Comparison of ENCODE assay signal across 10 mouse cellular contexts in the genomic region with DNA sequence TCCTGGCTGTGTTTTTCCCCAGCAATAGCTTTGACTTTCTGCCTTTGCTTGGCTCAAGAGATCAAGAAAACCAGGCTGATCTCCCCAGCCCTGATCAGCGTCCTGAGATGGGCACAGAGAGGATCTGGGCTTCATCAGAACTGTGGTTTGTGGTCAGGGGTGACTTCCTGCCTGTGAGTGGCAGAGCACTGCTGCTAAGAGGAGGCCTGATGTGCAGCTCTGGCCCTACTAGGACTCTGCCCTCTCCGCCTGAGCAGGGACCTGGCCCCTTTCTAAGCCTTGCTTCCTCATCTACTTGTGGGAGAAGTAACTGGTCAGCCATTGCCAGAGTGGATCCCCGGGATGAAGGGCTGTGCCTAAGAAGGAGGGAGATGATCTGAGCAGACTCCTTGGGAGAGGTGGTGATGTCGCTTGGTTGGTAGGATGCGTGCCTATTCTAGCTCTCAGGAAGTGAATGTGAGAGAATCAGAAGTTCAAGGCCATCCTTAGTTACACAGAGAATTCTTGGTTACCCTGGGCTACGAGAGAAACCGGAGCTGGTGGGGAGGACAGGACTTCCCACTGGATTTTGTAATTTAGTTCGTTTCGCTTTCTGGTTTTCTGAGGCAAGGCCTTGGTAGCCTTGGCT. TPM values are rescaled to one million over a fixed set of nuclear protein-coding genes. Genes with fewer than 3 reads are reported as not detected.
DNase-seq lines count a peak whose midpoint lies in the region; ATAC-seq lines count a peak whose summit lies in the region.
"Had no signal": no experiment of that assay in that cellular context is flagged by ENCODE, and none has a peak within 500 bp of the region (broad histone marks: within the 10 kb centered on the region; RNA-seq: fewer than 3 reads in every experiment).

No protein-coding gene starts in this region.

- intact Hi-C loops in heart, postnatal 10 days (cut with DNase I) = no loop called here
- intact Hi-C loops in left cerebral cortex, postnatal 25 days (cut with DNase I) = no loop called here

- DNase-seq in heart, adult 11 months = peak; percentile 94
- DNase-seq in heart, postnatal 10 days = no peak
- DNase-seq in T-cell, adult 2 months (ENCODE audit: low spot score) = peak; percentile 78
- peak; percentile 48 for DNase-seq in thymus, postnatal 0 days (ENCODE audit: low spot score)
- no peak for DNase-seq in left cerebral cortex, postnatal 25 days (ENCODE audit: low spot score in 2 of 2)
- no peak for DNase-seq in cerebellum, adult 8-10 months
- DNase-seq in gastrocnemius, postnatal 25 days = no peak
- DNase-seq: cerebellum, adult 9-10 months; kidney, postnatal 10 days had no signal

- peak; percentile 99 for ATAC-seq in megakaryocyte, adult 5-6 weeks (ENCODE audit: poor library complexity, severe bottlenecking)

RNA-seq across cellular contexts. Expression of a gene that starts 17.7 kb away (rescaled TPM):
- total RNA-seq in heart, postnatal 10 days (2021) = 10 to 100 TPM; 60.5 to 70.1 TPM
- 4.2 and 4.5 TPM in 2 replicates for total RNA-seq in megakaryocyte, adult 5-6 weeks (2015)
- 8.1 and 9.3 TPM in 2 replicates for total RNA-seq in megakaryocyte, adult 5-6 weeks (2017)
- 7.5 and 8.2 TPM in 2 replicates for polyA plus RNA-seq in thymus, postnatal 0 days (2015; fragmentation: Nextera tagmentation; extraction: Ambion mirVana)
- 10 to 100 TPM; 54.6 to 64.2 TPM for total RNA-seq in left cerebral cortex, postnatal 25 days (2021)
- 10 to 100 TPM; 25.4 to 26.1 TPM for total RNA-seq in gastrocnemius, postnatal 25 days (2021)

RNA-seq across cellular contexts. Expression of a gene that starts 19.3 kb away (rescaled TPM):
- total RNA-seq in heart, postnatal 10 days (2021) = 10 to 100 TPM; 77.2 to 85.4 TPM
- 5.6 and 6.0 TPM in 2 replicates for total RNA-seq in megakaryocyte, adult 5-6 weeks (2015)
- total RNA-seq in megakaryocyte, adult 5-6 weeks (2017) = 3.5 and 7.2 TPM in 2 replicates
- 1.2 TPM in 2 replicates for polyA plus RNA-seq in thymus, postnatal 0 days (2015; fragmentation: Nextera tagmentation; extraction: Ambion mirVana)
- under 1 TPM; 0.57 to 0.76 TPM for total RNA-seq in left cerebral cortex, postnatal 25 days (2021)
- total RNA-seq in gastrocnemius, postnatal 25 days (2021) = 100 to 1,000 TPM; 234 to 298 TPM

RNA-seq across cellular contexts. Expression of a gene that starts 43.9 kb away (rescaled TPM):
- 10 to 100 TPM; 70.8 to 74.4 TPM for total RNA-seq in heart, postnatal 10 days (2021)
- 80.0 and 85.4 TPM in 2 replicates for total RNA-seq in megakaryocyte, adult 5-6 weeks (2015)
- 124 and 138 TPM in 2 replicates for total RNA-seq in megakaryocyte, adult 5-6 weeks (2017)
- 113 and 119 TPM in 2 replicates for polyA plus RNA-seq in thymus, postnatal 0 days (2015; fragmentation: Nextera tagmentation; extraction: Ambion mirVana)
- 10 to 100 TPM; 81.8 to 83.5 TPM for total RNA-seq in left cerebral cortex, postnatal 25 days (2021)
- total RNA-seq in gastrocnemius, postnatal 25 days (2021) = 10 to 100 TPM; 19.7 to 20.1 TPM

Comparison
In these comparisons a context has a peak if more than half of its experiments do, and no peak if none do; other contexts are left out.
1. DNase-seq: peak in heart, adult 11 months (single experiment), T-cell, adult 2 months (single experiment) and thymus, postnatal 0 days (single experiment); none in heart, postnatal 10 days (0 of 2), left cerebral cortex, postnatal 25 days (0 of 2), cerebellum, adult 8-10 months (single experiment) and gastrocnemius, postnatal 25 days (single experiment).
2. RNA of a gene that starts 19.3 kb away (total RNA-seq): 234 to 298 TPM in gastrocnemius, postnatal 25 days and 77.2 to 85.4 TPM in heart, postnatal 10 days; 3.5 to 7.2 TPM in megakaryocyte, adult 5-6 weeks and 0.57 to 0.76 TPM in left cerebral cortex, postnatal 25 days; every median in the first group is over 4 times any median in the second.